ENCODE assay signal across 10 mouse cellular contexts in the genomic region with DNA sequence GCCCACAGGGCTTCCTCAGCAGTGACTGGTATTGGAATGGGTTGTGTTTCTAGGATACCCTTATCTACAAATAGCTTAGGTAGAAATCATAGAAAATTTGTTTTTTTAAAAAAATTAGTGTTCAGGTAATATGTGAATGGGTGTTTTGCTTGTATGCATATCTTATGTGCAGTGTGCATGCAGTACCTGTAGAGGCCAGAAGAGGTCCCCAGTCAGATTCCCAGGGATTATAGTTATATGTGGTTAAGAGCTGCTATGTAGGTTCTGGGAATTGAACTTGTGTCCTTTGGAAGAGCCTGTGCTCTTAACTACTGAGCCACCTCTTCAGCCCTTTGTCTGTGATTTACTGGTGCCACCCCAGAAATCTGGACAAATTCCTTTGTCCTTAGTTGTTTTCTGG. TPM values are rescaled to one million over a fixed set of nuclear protein-coding genes. Genes with fewer than 3 reads are reported as not detected.
DNase-seq lines count a peak whose midpoint lies in the region; ATAC-seq and TF ChIP-seq lines count a peak whose summit lies in the region.
"Had no signal": no experiment of that assay in that cellular context is flagged by ENCODE, and none has a peak within 500 bp of the region (broad histone marks: within the 10 kb centered on the region; RNA-seq: fewer than 3 reads in every experiment).

No protein-coding gene starts in this region.

- H3K9ac ChIP-seq in kidney, embryonic 16.5 days (replicated peaks; ENCODE audit: low read length) = no peak overlapping the region
- H3K9ac ChIP-seq in heart, embryonic 12.5 days = no peak overlapping the region

- TF ChIP-seq CTCF in testis, adult 2 months (IDR thresholded peaks at IDR 0.05; ENCODE audit: control insufficient read depth, insufficient read depth, insufficient replicate concordance, low read depth, low read length) = peak; percentile 4; the same call in 1 of the 2 replicates

- peaks cover 5% of the 10 kb centered on the region; the same call in 1 of the 2 replicates for H3K9me3 ChIP-seq in kidney, embryonic 16.5 days (ENCODE audit: low read length)
- H3K9me3 ChIP-seq in heart, embryonic 12.5 days (replicated peaks) = no peaks in the 10 kb centered on the region; the same call in 1 of the 2 replicates

- H3K27ac ChIP-seq in kidney, embryonic 16.5 days (ENCODE audit: low read length) = no peak overlapping the region
- H3K27ac ChIP-seq in testis, adult 2 months (ENCODE audit: control insufficient read depth, insufficient read depth, low read depth, low read length) = no peak overlapping the region
- H3K27ac ChIP-seq in heart, embryonic 12.5 days (ENCODE audit: poor library complexity, severe bottlenecking) = no peak overlapping the region

- no peak overlapping the region for H3K4me3 ChIP-seq in kidney, embryonic 16.5 days (ENCODE audit: low read length)
- H3K4me3 ChIP-seq in testis, adult 2 months (ENCODE audit: control insufficient read depth, low read depth, low read length) = no peak overlapping the region
- H3K4me3 ChIP-seq in heart, embryonic 12.5 days = no peak overlapping the region
- H3K4me3 ChIP-seq: megakaryocyte, embryonic 14.5 days had no signal

- no peak for ATAC-seq in kidney, embryonic 16.5 days (ENCODE audit: low FRiP score, low TSS enrichment)
- peak; percentile 58; the same call in 1 of the 2 replicates for ATAC-seq in common myeloid progenitor, adult 5-6 weeks (replicated peaks; ENCODE audit: low read depth, poor library complexity, severe bottlenecking)
- no peak for ATAC-seq in activated CD4-positive, CD25-positive, alpha-beta regulatory T cell, adult 4 months
- ATAC-seq in heart, embryonic 12.5 days (ENCODE audit: insufficient number of reproducible peaks, low FRiP score) = no peak

- H3K27me3 ChIP-seq in kidney, embryonic 16.5 days (ENCODE audit: insufficient read depth, low read length) = no peaks in the 10 kb centered on the region
- H3K27me3 ChIP-seq in testis, adult 2 months (ENCODE audit: control insufficient read depth, insufficient read depth, low read length) = no peaks in the 10 kb centered on the region
- H3K27me3 ChIP-seq in heart, embryonic 12.5 days (replicated peaks) = no peaks in the 10 kb centered on the region

- DNase-seq in kidney, adult 18-20 months = peak; percentile 18
- no peak for DNase-seq in testis, postnatal 14 days (ENCODE audit: low spot score)
- DNase-seq in thymus, postnatal 36 days = peak; percentile 6 to 13
- DNase-seq: spleen, adult 18-20 months had no signal

- peaks cover 6% of the 10 kb centered on the region for H3K36me3 ChIP-seq in kidney, embryonic 16.5 days (ENCODE audit: insufficient read depth, low read length)
- no peaks in the 10 kb centered on the region for H3K36me3 ChIP-seq in testis, adult 2 months (ENCODE audit: control insufficient read depth, insufficient read depth, low read length)
- H3K36me3 ChIP-seq in heart, embryonic 12.5 days = peaks cover 6% of the 10 kb centered on the region

- H3K4me2 ChIP-seq in kidney, embryonic 16.5 days (replicated peaks; ENCODE audit: low read depth, low read length) = no peak overlapping the region
- no peak overlapping the region for H3K4me2 ChIP-seq in heart, embryonic 12.5 days

- 0 out of 2 replicates have a peak, but pooled peaks cover 4% of the 10 kb centered on the region for H3K4me1 ChIP-seq in kidney, embryonic 16.5 days (ENCODE audit: insufficient read depth, low read length)
- no peaks in the 10 kb centered on the region for H3K4me1 ChIP-seq in testis, adult 2 months (ENCODE audit: control insufficient read depth, insufficient read depth, low read length)
- H3K4me1 ChIP-seq in heart, embryonic 12.5 days (replicated peaks) = no peaks in the 10 kb centered on the region
- H3K4me1 ChIP-seq: megakaryocyte, embryonic 14.5 days had no signal

- TF ChIP-seq POLR2A in testis, adult 2 months (IDR thresholded peaks at IDR 0.05; ENCODE audit: control insufficient read depth, low read depth, low read length) = no peak

RNA-seq across cellular contexts. Expression of a gene that starts 22.2 kb away (rescaled TPM):
- polyA plus RNA-seq in kidney, embryonic 16.5 days (2015; fragmentation: Nextera tagmentation; extraction: Ambion mirVana) = 10.0 and 10.4 TPM in 2 replicates
- polyA plus RNA-seq in testis, adult 2 months (2012; rRNA removed) = 120 and 127 TPM in 2 replicates
- 2.3 and 2.7 TPM in 2 replicates for total RNA-seq in common myeloid progenitor, adult 5-6 weeks (2017)
- under 1 TPM; 0.17 to 0.33 TPM for polyA plus RNA-seq in activated CD4-positive, CD25-positive, alpha-beta regulatory T cell, adult 4 months (2017; shearing (Covaris generic))
- polyA plus RNA-seq in heart, embryonic 12.5 days (2016; fragmentation: Nextera tagmentation; extraction: Ambion mirVana) = 7.9 and 8.7 TPM in 2 replicates

Comparison
In these comparisons a context has a peak if more than half of its experiments do, and no peak if none do; other contexts are left out.
1. RNA of a gene that starts 22.2 kb away (polyA plus RNA-seq): 120 to 127 TPM in testis, adult 2 months; 10.0 to 10.4 TPM in kidney, embryonic 16.5 days, 7.9 to 8.7 TPM in heart, embryonic 12.5 days and 0.17 to 0.33 TPM in activated CD4-positive, CD25-positive, alpha-beta regulatory T cell, adult 4 months; every median in the first group is over 10 times any median in the second.